ENCODE assay signal across 8 mouse cellular contexts in the genomic region with DNA sequence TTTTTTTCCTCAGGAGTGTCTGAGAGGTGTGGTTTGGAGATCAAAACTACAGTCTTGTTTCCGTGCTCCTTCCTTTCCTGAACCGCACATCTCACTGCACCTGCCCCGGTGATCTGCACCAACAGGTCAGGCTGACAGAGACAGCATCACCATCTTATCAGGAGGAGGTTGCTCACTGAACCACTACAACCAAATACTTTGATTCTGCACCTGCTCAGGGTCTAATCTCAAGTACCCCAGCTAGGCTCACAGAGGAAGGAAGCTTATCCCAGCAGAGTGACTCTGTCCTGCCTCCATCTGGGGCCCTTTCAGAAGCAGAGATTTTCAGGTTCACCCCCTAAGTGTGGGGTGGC. TPM values are rescaled to one million over a fixed set of nuclear protein-coding genes. Genes with fewer than 3 reads are reported as not detected.
DNase-seq lines count a peak whose midpoint lies in the region; ATAC-seq and TF ChIP-seq lines count a peak whose summit lies in the region.

No protein-coding gene starts in this region.

- H3K4me3 ChIP-seq in heart, postnatal 0 days (ENCODE audit: low read depth, low read length), result peak overlapping the region; percentile 80; the same call in 1 of the 2 replicates
- H3K4me3 ChIP-seq in embryonic facial prominence, embryonic 10.5 days, result peak overlapping the region; percentile 84
- peak overlapping the region; percentile 72 for H3K4me3 ChIP-seq in intestine, embryonic 16.5 days (ENCODE audit: low read length)
- no peak overlapping the region for H3K4me3 ChIP-seq in neural tube, embryonic 12.5 days

- H3K4me2 ChIP-seq in heart, postnatal 0 days (ENCODE audit: low read depth, low read length), result peak overlapping the region; percentile 88
- H3K4me2 ChIP-seq in intestine, embryonic 16.5 days (ENCODE audit: low read depth, low read length), result peak overlapping the region; percentile 77
- peak overlapping the region; percentile 96 for H3K4me2 ChIP-seq in neural tube, embryonic 12.5 days (replicated peaks)

- 2% methylated on average over 3 of the region's 3 CpGs for WGBS in heart, postnatal 0 days
- WGBS in embryonic facial prominence, embryonic 10.5 days, result 11% methylated on average over 3 of the region's 3 CpGs
- 4% methylated on average over 3 of the region's 3 CpGs for WGBS in intestine, embryonic 16.5 days
- WGBS in neural tube, embryonic 12.5 days, result 5% methylated on average over 3 of the region's 3 CpGs

- DNase-seq in heart, postnatal 0 days (ENCODE audit: low spot score), result no peak
- DNase-seq in heart, adult 18-20 months, result no peak
- no peak for DNase-seq in embryonic facial prominence, embryonic 10.5 days (ENCODE audit: low spot score)
- no peak for DNase-seq in MN1 (ENCODE audit: low spot score)
- no peak for DNase-seq in lung, postnatal 14 days
- no peak for DNase-seq in lung, postnatal 4 days

- no peaks in the 10 kb centered on the region for H3K36me3 ChIP-seq in heart, postnatal 0 days (replicated peaks; ENCODE audit: control insufficient read depth, insufficient read depth, low read length)
- H3K36me3 ChIP-seq in embryonic facial prominence, embryonic 10.5 days (replicated peaks), result no peaks in the 10 kb centered on the region
- H3K36me3 ChIP-seq in intestine, embryonic 16.5 days (ENCODE audit: control insufficient read depth, insufficient read depth, low read length), result no peaks in the 10 kb centered on the region
- H3K36me3 ChIP-seq in neural tube, embryonic 12.5 days, result no peaks in the 10 kb centered on the region

- TF ChIP-seq CTCF in heart, postnatal 0 days (IDR thresholded peaks at IDR 0.05; ENCODE audit: low read depth), result no peak

- no peaks in the 10 kb centered on the region for H3K27me3 ChIP-seq in heart, postnatal 0 days (ENCODE audit: control insufficient read depth, insufficient read depth, low read length)
- H3K27me3 ChIP-seq in embryonic facial prominence, embryonic 10.5 days (replicated peaks; ENCODE audit: low read depth, poor library complexity, severe bottlenecking), result peaks cover 14% of the 10 kb centered on the region
- H3K27me3 ChIP-seq in intestine, embryonic 16.5 days (replicated peaks; ENCODE audit: control insufficient read depth, insufficient read depth, low read length), result no peaks in the 10 kb centered on the region
- no peaks in the 10 kb centered on the region for H3K27me3 ChIP-seq in neural tube, embryonic 12.5 days (replicated peaks)

- no peak for TF ChIP-seq EP300 in heart, postnatal 0 days (IDR thresholded peaks at IDR 0.05; ENCODE audit: low read depth)

- peaks cover 6% of the 10 kb centered on the region for H3K4me1 ChIP-seq in heart, postnatal 0 days (ENCODE audit: control insufficient read depth, insufficient read depth)
- peaks cover 21% of the 10 kb centered on the region for H3K4me1 ChIP-seq in embryonic facial prominence, embryonic 10.5 days
- H3K4me1 ChIP-seq in intestine, embryonic 16.5 days (ENCODE audit: control insufficient read depth, insufficient read depth, low read length), result 0 out of 2 replicates have a peak, but pooled peaks cover 8% of the 10 kb centered on the region
- H3K4me1 ChIP-seq in neural tube, embryonic 12.5 days, result peaks cover 13% of the 10 kb centered on the region

- ATAC-seq in heart, postnatal 0 days (ENCODE audit: insufficient read depth, low read depth), result no peak
- ATAC-seq in intestine, embryonic 16.5 days, result peak; percentile 41
- ATAC-seq in neural tube, embryonic 12.5 days (ENCODE audit: low FRiP score, low read depth), result no peak

- no peak overlapping the region for H3K27ac ChIP-seq in heart, postnatal 0 days (ENCODE audit: low read depth)
- no peak overlapping the region; the same call in 1 of the 2 replicates for H3K27ac ChIP-seq in embryonic facial prominence, embryonic 10.5 days (replicated peaks)
- H3K27ac ChIP-seq in intestine, embryonic 16.5 days (ENCODE audit: low read length), result peak overlapping the region; percentile 94
- H3K27ac ChIP-seq in neural tube, embryonic 12.5 days, result no peak overlapping the region

- H3K9me3 ChIP-seq in heart, postnatal 0 days (replicated peaks; ENCODE audit: control insufficient read depth, low read length), result no peaks in the 10 kb centered on the region
- no peaks in the 10 kb centered on the region for H3K9me3 ChIP-seq in embryonic facial prominence, embryonic 10.5 days
- no peaks in the 10 kb centered on the region for H3K9me3 ChIP-seq in intestine, embryonic 16.5 days (ENCODE audit: control insufficient read depth, low read length)
- H3K9me3 ChIP-seq in neural tube, embryonic 12.5 days, result no peaks in the 10 kb centered on the region

- H3K9ac ChIP-seq in heart, postnatal 0 days (replicated peaks; ENCODE audit: low read depth, low read length), result no peak overlapping the region
- H3K9ac ChIP-seq in intestine, embryonic 16.5 days (ENCODE audit: low read depth, low read length), result peak overlapping the region; percentile 59
- no peak overlapping the region for H3K9ac ChIP-seq in neural tube, embryonic 12.5 days

RNA-seq across cellular contexts. Expression of a gene that starts 0.6 kb away (rescaled TPM):
- 17.6 and 18.3 TPM in 2 replicates for total RNA-seq in heart, postnatal 0 days (2014; rRNA removed; ENCODE audit: low replicate concordance)
- 14.6 and 14.7 TPM in 2 replicates for polyA plus RNA-seq in heart, postnatal 0 days (2015; fragmentation: Nextera tagmentation; extraction: Ambion mirVana)
- 10 to 100 TPM; 84.6 to 86.4 TPM for total RNA-seq in heart, adult 18-20 months (2021)
- 7.3 and 10.0 TPM in 2 replicates for polyA plus RNA-seq in embryonic facial prominence, embryonic 10.5 days (2016; fragmentation: Nextera tagmentation; extraction: Ambion mirVana)
- 15.9 and 18.0 TPM in 2 replicates for polyA plus RNA-seq in intestine, embryonic 16.5 days (2015; fragmentation: Nextera tagmentation; extraction: Ambion mirVana)
- polyA plus RNA-seq in neural tube, embryonic 12.5 days (2016; fragmentation: Nextera tagmentation; extraction: Ambion mirVana), result 8.6 and 8.9 TPM in 2 replicates
